Mouse (Mus musculus) heart, adult 2 months (tissue): ENCODE measurements around the gene C2cd5.

ENCODE experiments used
- CTCF ChIP-seq: fragments of 200-600 bp; IDR thresholded peaks from 2 replicates; pipeline ENCODE4 v1.8.1; 2022; ENCODE audit warnings: antibody characterized with exemption, mild to moderate bottlenecking, moderate library complexity
- EP300 ChIP-seq: fragments of 200-500 bp; IDR thresholded peaks from 2 replicates; pipeline ENCODE4 v1.6.1; 2011; ENCODE audit warnings: low read depth, low read length, control low read depth; ENCODE audit not compliant: insufficient read depth
- POLR2A ChIP-seq: fragments of 200-500 bp; IDR thresholded peaks from 2 replicates; pipeline ENCODE4 v1.6.1; 2011; ENCODE audit warnings: mild to moderate bottlenecking, low read depth, low read length, control low read depth; ENCODE audit not compliant: insufficient read depth

DNA sequence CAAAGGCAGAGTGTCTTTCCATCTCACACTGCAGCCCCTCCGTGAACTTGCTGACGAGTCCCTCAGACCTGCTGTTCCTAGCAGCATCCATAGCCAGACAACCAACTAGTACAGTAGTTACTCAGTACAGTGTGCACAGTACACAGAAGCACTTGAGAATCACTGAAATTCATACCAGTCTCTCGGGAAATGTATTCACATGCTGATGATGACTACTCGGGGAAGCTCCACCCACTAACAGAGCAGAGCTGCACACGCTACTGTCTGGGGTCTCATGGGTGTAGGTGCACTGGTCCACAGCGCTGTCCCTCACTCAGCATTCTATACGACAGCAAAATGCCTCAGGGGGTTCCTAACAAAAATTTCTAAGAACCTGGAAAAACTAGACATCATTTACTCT, 19.2 kb downstream of the C2cd5 start:
- TF ChIP-seq EP300 (no peak), POLR2A (no peak), CTCF (no peak)
